Mouse (Mus musculus): ENCODE measurements around the gene Hba-x. TPM values are rescaled to one million over a fixed set of nuclear protein-coding genes. Genes with fewer than 3 reads are reported as not detected.
A peak's percentile ranks its signal among the peaks of the same experiment; 100 is the strongest.
"Not testable (repeated sequence)": the region's sequence is repeated elsewhere in the genome, so short reads cannot be mapped to it uniquely, and the experiment has no call there.

Gene Hba-x
- polyA plus RNA-seq, 1 experiment from 2014 or later, result 77.0 TPM

DNA sequence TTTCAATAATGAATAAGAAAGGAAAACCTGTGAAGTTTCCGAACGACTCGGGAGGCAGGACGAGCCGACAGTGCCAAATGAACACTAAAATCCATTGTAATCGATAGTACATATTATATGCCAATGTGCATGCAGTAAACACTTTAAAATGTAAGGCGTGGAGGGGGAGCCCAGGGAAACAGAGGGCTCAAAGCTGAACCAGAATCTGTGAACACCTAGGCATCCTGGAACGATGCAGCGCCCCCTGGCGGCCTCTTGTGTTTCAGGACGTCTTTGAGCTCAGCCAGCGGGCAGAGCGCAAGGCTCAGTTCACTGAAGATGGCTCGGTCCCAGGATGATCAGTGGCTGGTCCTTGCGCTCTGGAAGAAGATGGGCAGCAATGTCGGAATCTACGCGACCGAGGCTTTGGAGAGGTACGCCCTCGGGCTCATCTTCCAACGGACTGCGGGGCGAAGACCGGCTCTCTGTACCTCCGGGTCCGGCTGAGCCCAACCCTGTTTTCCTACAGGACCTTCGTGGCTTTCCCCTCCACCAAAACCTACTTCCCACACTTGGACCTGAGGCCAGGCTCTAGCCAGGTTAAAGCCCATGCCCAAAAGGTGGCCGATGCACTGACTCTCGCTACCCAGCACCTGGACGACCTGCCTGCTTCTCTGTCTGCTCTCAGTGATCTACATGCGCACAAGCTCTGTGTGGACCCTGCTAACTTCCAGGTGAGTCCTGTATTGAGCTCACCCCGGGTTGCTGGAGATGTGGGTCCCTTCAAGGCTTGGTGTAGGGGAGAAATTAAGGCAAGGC lies 10.7 kb downstream of the Hba-x start, which contains the start of gene Hbq1b:
Hbq1b (plus strand) TSS at position 271 of the 798 bp plus-strand sequence.
- not testable (repeated sequence) for H3K27ac ChIP-seq (replicated peaks; ENCODE audit: low read depth, low read length); H3K27me3 ChIP-seq (ENCODE audit: control insufficient read depth, insufficient read depth, low read length); H3K36me3 ChIP-seq (ENCODE audit: control insufficient read depth, insufficient read depth, low read length); H3K9me3 ChIP-seq (ENCODE audit: control insufficient read depth, low read length); H3K4me1 ChIP-seq (ENCODE audit: control insufficient read depth, insufficient read depth, low read length)
- DNase-seq (peak; percentile 81), ATAC-seq (ENCODE audit: low FRiP score, low TSS enrichment) (peak; percentile 68; the same call in 1 of the 2 replicates)
- peak within 1 kb of the TSS; percentile 53 for H3K4me2 ChIP-seq (ENCODE audit: low read length)
- 23% methylated on average over 30 of the region's 33 CpGs for WGBS
- H3K9ac ChIP-seq (replicated peaks; ENCODE audit: low read length), result 0 out of 2 replicates have a peak within 1 kb of the TSS, but pooled peaks have one; percentile 36
- H3K4me3 ChIP-seq (replicated peaks; ENCODE audit: low read depth, low read length), result peak within 1 kb of the TSS; percentile 20; the same call in 1 of the 2 replicates

DNA sequence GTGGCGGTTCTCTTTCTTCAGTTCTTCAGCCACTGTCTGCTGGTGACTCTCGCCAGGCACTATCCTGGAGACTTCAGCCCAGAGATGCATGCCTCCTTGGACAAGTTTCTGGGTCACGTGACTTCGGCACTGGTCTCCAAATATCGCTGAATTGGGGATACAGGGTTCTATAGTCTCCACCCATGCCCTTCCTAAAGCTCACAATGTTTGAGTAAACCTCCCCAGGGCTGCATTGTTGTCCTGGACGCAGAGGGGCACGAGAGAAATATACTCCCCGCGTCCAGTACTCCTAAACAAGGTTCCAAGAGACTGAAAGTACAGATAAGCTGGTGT lies 11.3 kb downstream of the Hba-x start:
- Histone ChIP-seq H3K4me1 (ENCODE audit: control insufficient read depth, insufficient read depth, low read length) (no peaks in the 10 kb centered on the region), H3K36me3 (ENCODE audit: control insufficient read depth, insufficient read depth, low read length) (no peaks in the 10 kb centered on the region), H3K27me3 (ENCODE audit: control insufficient read depth, insufficient read depth, low read length) (no peaks in the 10 kb centered on the region), H3K4me2 (ENCODE audit: low read length) (no peak overlapping the region), H3K9me3 (ENCODE audit: control insufficient read depth, low read length) (no peaks in the 10 kb centered on the region), H3K27ac (replicated peaks; ENCODE audit: low read depth, low read length) (no peak overlapping the region), H3K9ac (replicated peaks; ENCODE audit: low read length) (no peak overlapping the region), H3K4me3 (replicated peaks; ENCODE audit: low read depth, low read length) (no peak overlapping the region)
- no peak for ATAC-seq (ENCODE audit: low FRiP score, low TSS enrichment)
- WGBS, result 75% methylated on average over 9 of the region's 9 CpGs
- no peak for DNase-seq

DNA sequence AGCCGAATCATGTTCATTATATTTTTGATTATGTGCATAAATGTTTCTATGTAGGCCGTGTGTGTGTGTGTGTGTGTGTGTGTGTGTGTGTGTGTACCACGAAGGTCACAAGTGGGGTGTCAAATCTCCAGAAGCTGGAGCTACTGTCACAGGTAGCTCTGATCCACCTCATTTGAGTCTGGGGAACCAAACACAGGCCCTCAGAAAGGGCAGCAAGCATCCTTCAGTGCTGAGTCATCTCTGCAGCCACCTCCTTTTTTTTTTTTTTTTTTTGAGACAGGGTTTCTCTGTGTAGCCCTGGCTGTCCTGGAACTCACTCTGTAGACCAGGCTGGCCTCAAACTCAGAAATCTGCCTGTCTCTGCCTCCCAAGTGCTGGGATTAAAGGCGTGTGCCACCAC lies 16.6 kb downstream of the Hba-x start:
- not testable (repeated sequence) for H3K4me1 ChIP-seq (ENCODE audit: control insufficient read depth, insufficient read depth, low read length); DNase-seq; H3K27ac ChIP-seq (replicated peaks; ENCODE audit: low read depth, low read length); H3K9me3 ChIP-seq (ENCODE audit: control insufficient read depth, low read length); ATAC-seq (ENCODE audit: low FRiP score, low TSS enrichment); H3K27me3 ChIP-seq (ENCODE audit: control insufficient read depth, insufficient read depth, low read length); H3K9ac ChIP-seq (replicated peaks; ENCODE audit: low read length); H3K36me3 ChIP-seq (ENCODE audit: control insufficient read depth, insufficient read depth, low read length); H3K4me3 ChIP-seq (replicated peaks; ENCODE audit: low read depth, low read length); H3K4me2 ChIP-seq (ENCODE audit: low read length)
- 82% methylated on average over 4 of the region's 4 CpGs for WGBS

DNA sequence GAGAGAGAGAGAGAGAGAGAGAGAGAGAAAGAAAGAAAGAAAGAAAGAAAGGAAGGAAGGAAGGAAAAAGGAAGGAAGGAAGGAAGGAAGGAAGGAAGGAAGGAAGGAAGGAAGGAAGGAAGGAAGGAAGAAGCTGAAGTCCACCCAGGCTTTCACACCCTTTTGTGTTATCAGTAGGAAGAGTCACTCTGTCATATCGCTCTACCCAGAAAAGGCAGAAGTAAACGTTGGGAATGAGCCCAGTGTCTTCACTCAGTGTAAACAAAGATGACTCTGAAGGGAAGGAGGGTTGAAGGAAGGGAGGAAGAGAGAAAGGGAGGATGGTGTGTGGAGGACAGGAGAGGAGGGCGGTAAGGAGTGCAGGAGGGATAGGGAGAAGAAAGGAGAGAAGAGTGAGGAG lies 17.3 kb downstream of the Hba-x start:
- ATAC-seq (ENCODE audit: low FRiP score, low TSS enrichment); H3K9me3 ChIP-seq (ENCODE audit: control insufficient read depth, low read length); H3K9ac ChIP-seq (replicated peaks; ENCODE audit: low read length); DNase-seq; H3K36me3 ChIP-seq (ENCODE audit: control insufficient read depth, insufficient read depth, low read length); H3K27me3 ChIP-seq (ENCODE audit: control insufficient read depth, insufficient read depth, low read length); H3K4me1 ChIP-seq (ENCODE audit: control insufficient read depth, insufficient read depth, low read length); H3K4me3 ChIP-seq (replicated peaks; ENCODE audit: low read depth, low read length); H3K27ac ChIP-seq (replicated peaks; ENCODE audit: low read depth, low read length); H3K4me2 ChIP-seq (ENCODE audit: low read length): not testable (repeated sequence)
- 77% methylated on average over 3 of the region's 3 CpGs for WGBS

DNA sequence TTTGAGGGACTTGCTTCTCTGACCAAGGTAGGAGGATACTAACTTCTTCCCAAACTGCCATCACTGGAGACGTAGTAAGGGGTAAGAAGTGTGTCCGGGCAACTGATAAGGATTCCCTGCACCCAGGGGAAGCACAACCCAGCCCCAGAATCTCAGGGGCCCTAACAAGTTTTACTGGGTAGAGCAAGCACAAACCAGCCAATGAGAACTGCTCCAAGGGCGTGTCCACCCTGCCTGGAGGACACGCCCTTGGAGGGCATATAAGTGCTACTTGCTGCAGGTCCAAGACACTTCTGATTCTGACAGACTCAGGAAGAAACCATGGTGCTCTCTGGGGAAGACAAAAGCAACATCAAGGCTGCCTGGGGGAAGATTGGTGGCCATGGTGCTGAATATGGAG lies 20.0 kb downstream of the Hba-x start, which contains the start of gene Hba-a2:
Hba-a2 (plus strand) TSS at position 287 of the 400 bp plus-strand sequence.
- not testable (repeated sequence) for H3K4me1 ChIP-seq (ENCODE audit: control insufficient read depth, insufficient read depth, low read length); H3K9ac ChIP-seq (replicated peaks; ENCODE audit: low read length); H3K27ac ChIP-seq (replicated peaks; ENCODE audit: low read depth, low read length); H3K4me2 ChIP-seq (ENCODE audit: low read length); DNase-seq; H3K36me3 ChIP-seq (ENCODE audit: control insufficient read depth, insufficient read depth, low read length); H3K4me3 ChIP-seq (replicated peaks; ENCODE audit: low read depth, low read length); H3K9me3 ChIP-seq (ENCODE audit: control insufficient read depth, low read length); H3K27me3 ChIP-seq (ENCODE audit: control insufficient read depth, insufficient read depth, low read length); ATAC-seq (ENCODE audit: low FRiP score, low TSS enrichment)
- no CpG with 5 or more reads among the region's 4 CpGs for WGBS

DNA sequence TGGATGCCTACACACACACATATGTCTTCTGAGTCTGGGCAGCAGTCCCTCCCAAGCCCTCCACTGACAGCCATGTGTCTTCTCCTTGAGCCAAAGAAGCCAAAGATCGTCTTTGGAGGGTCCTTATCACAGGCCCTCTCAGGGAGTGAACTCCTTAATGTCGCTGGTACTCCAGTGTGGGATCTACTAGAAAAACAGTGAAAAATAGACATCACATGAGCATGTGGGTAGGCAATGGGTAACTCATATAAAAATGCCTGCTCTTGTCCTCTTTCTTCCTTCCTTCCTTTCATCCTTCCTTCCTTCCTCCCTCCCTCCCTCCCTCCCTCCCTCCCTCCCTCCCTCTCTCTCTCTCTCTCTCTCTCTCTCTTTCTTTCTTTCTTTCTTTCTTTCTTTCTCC lies 21.2 kb downstream of the Hba-x start:
- 58% methylated on average over 2 of the region's 2 CpGs for WGBS
- not testable (repeated sequence) for ATAC-seq (ENCODE audit: low FRiP score, low TSS enrichment)

DNA sequence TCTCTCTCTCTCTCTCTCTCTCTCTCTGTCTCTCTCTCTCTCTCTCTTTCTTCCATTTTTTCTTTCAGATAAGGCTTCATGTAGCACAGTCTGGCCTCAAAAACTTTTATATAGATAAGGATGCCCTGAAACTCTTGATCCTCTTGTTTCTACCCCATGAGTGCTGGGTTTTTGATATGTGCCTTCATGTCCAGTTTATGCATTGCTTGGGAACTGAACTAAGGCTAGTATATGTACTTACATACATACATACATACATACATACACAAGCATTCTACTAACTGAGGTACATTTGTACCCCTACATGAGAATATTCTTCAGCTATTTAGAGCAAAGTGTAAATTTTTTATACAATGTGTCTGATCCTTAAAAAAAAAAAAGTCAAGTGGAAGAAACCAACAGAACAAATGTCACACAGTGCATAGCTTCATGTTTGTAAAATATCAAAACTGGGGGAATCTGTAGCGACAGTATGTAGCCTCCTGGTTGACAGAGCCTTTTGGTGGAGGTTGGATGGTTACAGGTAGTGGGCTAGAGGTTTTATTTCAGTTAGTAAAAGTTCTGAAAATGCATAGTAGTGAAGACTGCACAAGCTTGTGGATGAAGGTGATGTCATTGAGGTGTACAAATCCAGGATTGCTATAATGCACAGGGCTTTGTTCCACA lies 21.8 kb downstream of the Hba-x start:
- H3K9ac ChIP-seq (replicated peaks; ENCODE audit: low read length), result no peak overlapping the region
- H3K4me2 ChIP-seq (ENCODE audit: low read length), result no peak overlapping the region
- ATAC-seq (ENCODE audit: low FRiP score, low TSS enrichment) (no peak), DNase-seq (no peak)
- no peaks in the 10 kb centered on the region for H3K4me1 ChIP-seq (ENCODE audit: control insufficient read depth, insufficient read depth, low read length)
- 94% methylated on average over 1 of the region's 1 CpGs for WGBS
- H3K36me3 ChIP-seq (ENCODE audit: control insufficient read depth, insufficient read depth, low read length), result no peaks in the 10 kb centered on the region
- no peaks in the 10 kb centered on the region for H3K27me3 ChIP-seq (ENCODE audit: control insufficient read depth, insufficient read depth, low read length)
- H3K9me3 ChIP-seq (ENCODE audit: control insufficient read depth, low read length), result no peaks in the 10 kb centered on the region
- no peak overlapping the region for H3K27ac ChIP-seq (replicated peaks; ENCODE audit: low read depth, low read length)
- H3K4me3 ChIP-seq (replicated peaks; ENCODE audit: low read depth, low read length), result no peak overlapping the region

More for the DNA sequence above, 21.2 kb downstream of the Hba-x start:
- H3K4me2 ChIP-seq (ENCODE audit: low read length); H3K36me3 ChIP-seq (ENCODE audit: control insufficient read depth, insufficient read depth, low read length); H3K27me3 ChIP-seq (ENCODE audit: control insufficient read depth, insufficient read depth, low read length); H3K9me3 ChIP-seq (ENCODE audit: control insufficient read depth, low read length); H3K4me1 ChIP-seq (ENCODE audit: control insufficient read depth, insufficient read depth, low read length); H3K4me3 ChIP-seq (replicated peaks; ENCODE audit: low read depth, low read length); DNase-seq; H3K27ac ChIP-seq (replicated peaks; ENCODE audit: low read depth, low read length); H3K9ac ChIP-seq (replicated peaks; ENCODE audit: low read length): not testable (repeated sequence)

DNA sequence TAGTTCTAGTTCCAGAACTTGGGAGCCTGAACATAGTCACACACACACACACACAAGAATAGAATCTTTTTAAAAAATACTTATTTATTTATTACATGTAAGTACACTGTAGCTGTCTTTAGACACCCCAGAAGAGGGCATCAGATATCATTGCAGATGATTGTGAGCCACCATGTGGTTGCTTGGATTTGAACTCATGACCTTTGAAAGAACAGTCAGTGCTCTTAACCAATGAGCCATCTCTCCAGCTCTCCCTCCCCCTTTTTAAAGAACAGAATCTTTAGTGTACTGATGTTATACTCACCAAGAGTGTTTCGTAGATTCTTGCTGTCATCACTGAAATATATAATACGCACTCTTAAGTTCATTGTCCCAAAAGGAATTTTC lies 22.3 kb downstream of the Hba-x start:
- no peaks in the 10 kb centered on the region for H3K9me3 ChIP-seq (ENCODE audit: control insufficient read depth, low read length)
- DNase-seq (no peak), ATAC-seq (ENCODE audit: low FRiP score, low TSS enrichment) (no peak)
- WGBS, result 99% methylated on average over 2 of the region's 2 CpGs
- no peaks in the 10 kb centered on the region for H3K4me1 ChIP-seq (ENCODE audit: control insufficient read depth, insufficient read depth, low read length)
- no peaks in the 10 kb centered on the region for H3K27me3 ChIP-seq (ENCODE audit: control insufficient read depth, insufficient read depth, low read length)
- H3K36me3 ChIP-seq (ENCODE audit: control insufficient read depth, insufficient read depth, low read length), result no peaks in the 10 kb centered on the region
- no peak overlapping the region for H3K4me2 ChIP-seq (ENCODE audit: low read length)
- no peak overlapping the region for H3K27ac ChIP-seq (replicated peaks; ENCODE audit: low read depth, low read length)
- H3K9ac ChIP-seq (replicated peaks; ENCODE audit: low read length), result no peak overlapping the region
- H3K4me3 ChIP-seq (replicated peaks; ENCODE audit: low read depth, low read length), result no peak overlapping the region

DNA sequence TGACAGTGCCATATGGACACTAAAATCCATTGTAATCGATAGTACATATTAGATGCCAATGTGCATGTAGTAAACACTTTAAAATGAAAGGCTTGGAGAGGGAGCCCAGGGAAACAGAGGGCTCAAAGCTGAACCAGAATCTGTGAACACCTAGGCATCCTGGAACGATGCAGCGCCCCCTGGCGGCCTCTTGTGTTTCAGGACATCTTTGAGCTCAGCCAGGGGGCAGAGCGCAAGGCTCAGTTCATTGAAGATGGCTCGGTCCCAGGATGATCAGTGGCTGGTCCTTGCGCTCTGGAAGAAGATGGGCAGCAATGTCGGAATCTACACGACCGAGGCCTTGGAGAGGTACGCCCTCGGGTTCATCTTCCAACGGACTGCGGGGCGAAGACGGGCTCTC lies 23.7 kb downstream of the Hba-x start, which contains the start of gene Hbq1a:
Hbq1a (plus strand) TSS at position 205 of the 400 bp plus-strand sequence.
- H3K27ac ChIP-seq (replicated peaks; ENCODE audit: low read depth, low read length); H3K9ac ChIP-seq (replicated peaks; ENCODE audit: low read length); H3K27me3 ChIP-seq (ENCODE audit: control insufficient read depth, insufficient read depth, low read length); H3K4me1 ChIP-seq (ENCODE audit: control insufficient read depth, insufficient read depth, low read length); H3K36me3 ChIP-seq (ENCODE audit: control insufficient read depth, insufficient read depth, low read length); H3K9me3 ChIP-seq (ENCODE audit: control insufficient read depth, low read length): not testable (repeated sequence)
- H3K4me3 ChIP-seq (replicated peaks; ENCODE audit: low read depth, low read length), result peak within 1 kb of the TSS; percentile 21; the same call in 1 of the 2 replicates
- ATAC-seq (ENCODE audit: low FRiP score, low TSS enrichment), result peak; percentile 48; the same call in 1 of the 2 replicates
- peak within 1 kb of the TSS; percentile 47 for H3K4me2 ChIP-seq (ENCODE audit: low read length)
- 6% methylated on average over 16 of the region's 16 CpGs for WGBS
- DNase-seq, result peak; percentile 75
